Mouse (Mus musculus): ENCODE data around the gene Fbrsl1.
"Not testable (repeated sequence)": the region's sequence is repeated elsewhere in the genome, so short reads cannot be mapped to it uniquely, and the experiment has no call there.

The Fbrsl1 gene

DNA sequence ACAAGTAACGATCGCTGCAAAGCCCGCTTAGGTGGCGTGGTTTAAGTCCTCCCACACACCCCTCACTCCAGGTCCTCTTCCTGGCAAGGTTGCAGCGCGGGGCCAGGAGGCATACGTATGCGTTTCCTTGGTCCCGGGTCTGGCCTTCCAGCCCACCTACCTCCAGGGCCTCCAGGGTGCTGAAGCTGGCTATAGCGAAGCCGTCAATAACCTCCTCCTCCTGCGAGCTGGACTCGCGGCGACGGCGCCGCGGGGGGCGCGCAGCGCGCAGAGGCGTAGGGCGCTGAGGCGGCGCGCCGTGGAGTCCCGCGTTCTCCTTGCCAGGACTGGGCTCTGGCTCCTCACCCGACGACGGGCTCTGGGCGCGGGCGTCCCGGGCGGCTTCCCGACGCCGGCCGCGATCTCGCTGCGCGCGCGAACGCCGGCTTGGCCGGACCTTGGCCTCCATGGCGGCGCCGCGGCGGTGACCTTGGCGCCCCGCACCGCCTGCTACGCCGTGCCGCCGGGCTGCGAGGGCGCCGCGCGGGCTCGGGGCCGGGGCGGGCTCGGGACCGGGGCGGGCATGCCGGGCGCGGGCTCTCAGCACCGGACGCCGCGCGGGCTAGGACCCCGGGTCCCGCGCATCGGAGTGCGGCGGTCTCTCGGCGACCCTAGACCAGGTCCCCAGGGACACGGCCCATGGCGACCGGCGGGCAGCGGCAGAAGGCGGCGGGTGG is 425 bp downstream of the Fbrsl1 start:
- peak; percentile 49 to 56 for DNase-seq

GRCm38 (mm10) chr5:110444509-110444908 is 3.8 kb downstream of the Fbrsl1 start:
- DNase-seq = no peak

GRCm38 (mm10) chr5:110442966-110443590 is 5.2 kb downstream of the Fbrsl1 start:
- no peak for DNase-seq

DNA sequence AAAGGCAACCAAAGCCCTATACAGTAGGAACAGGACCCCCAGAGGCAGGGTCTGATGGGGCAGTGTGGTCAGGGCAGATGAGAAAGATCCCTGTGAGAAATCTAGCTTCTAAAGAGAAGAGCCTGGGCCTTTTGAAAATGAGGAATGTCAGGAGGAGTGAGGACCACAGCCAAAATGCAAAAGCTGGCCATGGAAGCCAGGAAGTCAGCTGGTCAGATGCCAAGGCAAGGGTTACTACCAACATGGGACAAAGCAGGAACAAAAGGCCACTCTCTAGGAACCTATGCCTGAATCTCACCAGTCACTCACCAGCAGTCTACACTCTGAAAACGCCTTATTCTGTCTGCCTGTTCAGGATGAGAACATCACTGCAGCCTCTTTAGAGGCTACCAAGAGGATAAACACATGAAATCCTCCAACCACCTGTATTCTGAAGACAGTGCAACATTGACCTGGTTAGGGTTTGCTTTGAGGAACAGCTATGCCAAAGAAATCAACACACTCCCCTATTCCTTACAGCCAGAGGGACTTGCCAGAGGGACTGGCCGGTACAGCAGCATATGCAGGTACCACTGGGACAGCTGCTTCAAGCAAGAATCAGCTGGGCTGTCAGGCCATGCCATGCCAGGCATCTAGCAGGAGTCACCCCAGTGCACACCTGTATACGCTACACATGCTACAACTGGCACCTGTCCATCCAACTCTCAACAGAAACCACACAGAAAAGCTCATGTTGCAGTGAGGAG is 8.6 kb downstream of the Fbrsl1 start:
- DNase-seq = peak; percentile 46 to 48

- no peak for DNase-seq
Measured at GRCm38 (mm10) chr5:110438591-110438990, 9.7 kb downstream of the Fbrsl1 start.

DNA sequence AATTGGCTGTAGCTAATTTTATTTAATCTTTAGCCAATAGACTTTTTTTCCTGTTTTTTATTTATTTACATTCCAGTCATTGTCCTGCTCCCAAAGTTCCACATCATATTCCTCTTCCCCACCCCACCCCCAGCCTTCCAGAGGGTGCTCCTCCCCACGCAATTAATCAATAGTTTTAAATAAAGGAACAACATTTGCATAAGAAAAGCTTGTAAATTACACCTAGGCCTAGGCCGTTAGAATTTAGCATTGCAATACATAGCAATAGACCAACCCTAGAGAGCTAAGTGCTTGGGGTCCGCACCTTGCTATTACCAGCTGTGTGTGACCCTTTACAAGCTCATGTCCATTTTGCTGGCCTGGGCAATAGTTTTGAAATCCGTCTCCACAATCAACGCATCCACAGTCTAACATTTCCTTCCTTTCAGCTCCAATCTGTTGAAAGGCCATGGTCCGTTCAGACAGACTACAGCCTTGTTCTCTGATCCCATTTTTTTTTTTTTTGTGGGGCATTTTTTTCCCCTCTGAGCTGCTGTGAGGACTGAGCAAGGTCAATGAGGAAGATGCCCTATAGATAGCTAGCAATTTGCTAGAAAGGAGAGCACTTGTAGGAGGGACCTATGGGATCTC is 10.6 kb downstream of the Fbrsl1 start:
- DNase-seq = no peak

DNA sequence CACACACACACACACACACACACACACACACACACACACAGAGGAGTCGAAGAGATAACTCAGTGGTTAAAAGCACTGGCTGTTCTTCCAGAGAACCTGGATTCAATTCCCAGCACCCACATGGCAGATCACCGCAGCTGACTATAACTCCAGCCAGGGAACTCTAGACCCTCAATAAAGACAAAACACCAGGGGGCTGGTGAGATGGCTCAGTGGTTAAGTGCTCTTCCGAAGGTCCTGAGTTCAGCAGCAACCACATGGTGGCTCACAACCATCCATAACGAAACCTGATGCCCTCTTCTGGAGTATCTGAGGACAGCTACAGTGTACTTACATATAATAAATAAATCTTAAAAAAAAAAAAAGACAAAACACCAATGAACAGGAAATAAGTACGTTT is 12.1 kb downstream of the Fbrsl1 start:
- not testable (repeated sequence) for DNase-seq

GRCm38 (mm10) chr5:110434816-110435215 is 13.5 kb downstream of the Fbrsl1 start:
- DNase-seq = no peak

DNA sequence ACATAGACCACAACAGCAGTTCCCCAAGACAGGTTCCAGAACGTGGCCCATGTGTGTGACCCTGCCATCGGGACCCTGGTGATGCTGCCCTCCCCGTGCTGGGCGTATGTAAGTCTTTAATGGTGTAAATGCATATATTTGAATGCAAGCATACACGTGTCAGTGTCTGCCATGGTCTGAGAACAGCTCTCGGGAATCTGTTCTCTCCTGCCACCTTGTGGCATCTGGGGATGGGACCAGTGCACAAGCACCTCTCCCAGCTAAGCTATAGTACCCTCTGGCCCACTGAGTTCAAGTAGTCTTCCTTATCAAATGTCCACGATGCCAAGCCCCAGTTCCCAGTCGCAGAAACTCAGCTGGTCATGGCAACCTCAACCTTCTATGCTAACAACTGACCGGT is 19.3 kb downstream of the Fbrsl1 start:
- DNase-seq = peak; percentile 45 to 69

- no peak for DNase-seq
Measured at GRCm38 (mm10) chr5:110428290-110428689, 20.0 kb downstream of the Fbrsl1 start.

GRCm38 (mm10) chr5:110425187-110425586 is 23.1 kb downstream of the Fbrsl1 start:
- DNase-seq = no peak

DNA sequence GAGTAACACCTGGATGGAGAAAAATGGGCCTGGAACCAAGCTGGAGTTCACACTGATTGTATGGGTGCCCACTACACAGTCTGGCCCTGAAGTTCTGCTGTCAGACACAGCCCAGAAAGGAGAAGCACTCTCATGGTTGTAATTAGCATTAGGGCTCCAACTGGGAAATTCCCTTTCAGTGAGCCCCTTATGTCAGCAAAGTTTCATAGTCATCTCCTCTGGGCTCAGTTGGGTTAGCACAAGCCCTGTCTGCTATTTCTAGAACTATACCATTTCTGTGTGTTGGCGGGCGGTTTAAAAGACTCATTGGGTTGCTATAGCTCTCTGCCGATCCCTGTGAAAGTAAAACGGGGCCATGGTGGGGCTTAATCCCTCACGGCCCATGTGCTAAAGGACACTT is 24.1 kb downstream of the Fbrsl1 start:
- no peak for DNase-seq

DNA sequence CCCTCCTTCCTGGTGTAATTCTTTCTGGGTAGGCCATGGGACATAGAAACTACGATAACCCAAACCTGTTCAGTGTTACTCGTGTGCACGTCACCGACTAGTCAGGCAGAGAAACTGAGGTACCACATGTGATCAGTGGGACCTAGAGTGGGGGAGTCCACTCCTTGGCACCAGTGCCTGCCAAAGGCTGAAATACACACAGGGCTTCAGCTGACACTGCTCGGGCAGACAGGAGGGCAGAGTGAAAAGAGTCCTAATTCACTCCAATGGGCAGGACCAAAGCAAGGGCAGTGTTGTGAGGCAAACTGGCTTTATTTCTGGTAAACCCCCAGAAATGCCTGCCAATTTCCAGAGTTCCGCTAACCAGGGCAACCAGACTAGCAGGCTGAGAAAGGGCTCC is 26.9 kb downstream of the Fbrsl1 start:
- no peak for DNase-seq

DNA sequence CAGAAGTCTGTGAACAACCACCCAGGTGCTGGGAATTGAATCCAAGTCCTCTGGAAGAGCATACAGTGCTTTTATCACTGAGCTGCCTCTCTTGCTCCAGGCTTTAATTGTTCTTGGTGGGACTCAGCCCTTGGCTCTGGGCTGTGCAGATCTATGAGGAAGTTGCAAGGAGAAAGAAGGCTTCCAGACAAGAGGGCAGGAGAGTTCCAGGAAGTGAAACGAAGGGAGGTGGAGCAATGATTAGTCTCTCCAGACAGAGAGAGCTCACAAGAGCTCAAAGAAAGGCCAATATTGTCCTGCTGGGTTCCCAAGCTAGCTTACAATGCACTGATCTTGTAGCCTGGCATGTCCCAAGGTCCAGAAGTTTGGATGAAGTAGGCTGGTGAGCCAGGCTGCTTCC is 27.4 kb downstream of the Fbrsl1 start:
- DNase-seq = no peak

DNA sequence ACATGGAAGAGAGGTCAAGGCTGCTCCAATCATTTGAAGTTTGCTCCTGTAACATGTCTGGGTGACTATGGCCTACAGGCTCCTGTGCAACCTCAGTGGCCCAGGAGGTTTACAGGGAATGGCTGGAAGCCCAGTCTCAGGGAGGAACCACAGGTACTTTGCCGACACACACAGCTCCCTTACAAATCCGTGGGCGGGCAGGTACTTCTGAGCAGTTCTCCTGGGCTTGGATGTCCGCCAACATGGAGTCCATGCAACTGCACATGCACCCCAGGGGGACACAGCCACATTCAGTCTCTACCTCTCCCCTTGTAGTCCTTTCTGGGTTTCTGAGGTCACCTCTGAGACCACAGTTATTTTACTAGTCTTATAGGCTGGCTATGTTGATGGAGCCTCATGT is 28.1 kb downstream of the Fbrsl1 start:
- no peak for DNase-seq

GRCm38 (mm10) chr5:110418523-110418911 is 29.8 kb downstream of the Fbrsl1 start:
- no peak for DNase-seq

DNA sequence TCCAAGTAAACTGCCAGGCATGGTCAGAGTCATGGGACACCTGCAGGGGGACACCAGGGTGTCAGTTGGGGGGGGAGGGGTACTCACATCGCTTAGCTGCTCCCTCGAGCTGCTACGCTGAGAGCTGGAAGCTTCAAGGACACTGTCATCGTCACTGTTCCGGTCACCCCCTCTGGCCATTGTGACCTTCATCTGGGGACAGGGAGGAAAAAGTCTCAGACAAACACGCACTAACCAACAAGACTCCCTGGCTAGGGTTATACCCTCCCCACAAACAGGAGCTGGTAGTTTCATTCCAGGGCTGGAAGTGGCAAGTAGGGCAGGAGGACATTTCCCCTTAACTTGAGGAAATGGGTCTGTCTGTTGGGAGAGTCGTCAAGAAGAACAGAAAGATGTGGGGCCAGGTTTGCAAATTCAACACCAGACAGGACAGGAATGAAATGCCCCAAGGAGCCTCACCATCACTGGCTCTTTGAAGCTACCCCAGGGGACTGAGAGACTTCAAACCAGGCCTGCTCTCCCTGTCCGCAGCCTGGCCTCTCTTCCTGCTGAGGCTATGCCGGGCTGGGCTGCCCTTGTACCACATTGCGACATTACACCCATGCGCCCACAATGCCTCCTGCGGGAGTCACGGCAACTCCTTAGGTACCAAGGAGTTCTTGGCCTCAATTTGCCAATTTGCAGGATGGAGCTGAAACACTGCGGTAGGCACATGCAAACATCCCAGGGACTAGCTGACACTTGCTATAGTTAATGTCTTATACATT is 30.4 kb downstream of the Fbrsl1 start:
- no peak for DNase-seq

DNA sequence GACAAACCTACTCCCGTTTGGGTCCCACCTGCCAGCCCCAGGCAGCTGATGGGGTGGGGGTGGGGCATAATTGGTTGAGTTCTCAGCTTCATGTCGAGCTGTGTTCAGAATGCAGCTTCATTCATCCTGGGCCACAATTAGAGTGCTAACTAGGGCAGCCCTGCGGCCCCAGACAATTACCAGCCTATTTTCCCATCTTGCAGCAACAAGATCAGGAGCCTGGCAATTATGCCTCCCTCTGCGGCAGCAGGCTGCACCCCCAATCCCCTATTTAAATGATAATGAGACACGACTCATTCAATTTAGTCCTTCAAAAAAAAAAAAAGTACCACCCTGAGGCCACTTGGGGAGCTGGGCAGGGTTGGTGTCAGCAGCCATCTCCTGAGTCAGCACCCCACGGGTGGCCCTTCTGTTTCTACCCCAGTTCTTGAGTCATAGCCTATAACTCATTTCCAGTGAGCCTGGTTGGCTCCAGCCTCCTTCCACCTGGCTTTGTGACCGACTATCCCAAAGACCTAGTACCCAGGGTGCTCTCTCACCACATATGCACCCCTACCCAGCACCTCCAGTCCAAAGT is 31.4 kb downstream of the Fbrsl1 start:
- DNase-seq = no peak

- no peak for DNase-seq
Measured at GRCm38 (mm10) chr5:110415806-110416700, 32.2 kb downstream of the Fbrsl1 start.

DNA sequence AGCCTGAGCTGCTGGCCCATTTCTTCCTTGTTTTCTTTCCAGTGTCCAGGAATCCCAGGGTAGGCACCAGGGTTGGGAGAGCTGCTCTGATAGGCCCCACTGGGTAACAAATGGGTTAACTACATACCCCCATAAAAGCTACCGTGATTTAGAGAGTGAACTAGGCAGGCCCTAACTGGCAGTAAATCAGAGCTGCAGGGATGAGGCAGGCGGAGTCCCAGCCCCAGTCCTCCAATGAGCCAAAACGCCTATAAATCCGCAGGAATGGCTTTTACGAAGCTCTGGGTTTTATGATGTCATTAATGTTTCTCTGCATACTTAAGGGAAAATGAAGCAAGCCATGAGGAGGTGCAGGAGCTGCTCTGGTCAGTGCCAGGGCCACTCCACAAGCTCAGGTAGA is 33.3 kb downstream of the Fbrsl1 start:
- DNase-seq = no peak

GRCm38 (mm10) chr5:110413018-110413417 is 35.3 kb downstream of the Fbrsl1 start:
- no peak for DNase-seq

Data from lung, postnatal 4 days (tissue).